Mouse (Mus musculus): ENCODE data around the gene Mrpl45. TPM values are rescaled to one million over a fixed set of nuclear protein-coding genes. Genes with fewer than 3 reads are reported as not detected.

Gene Mrpl45
- polyA plus RNA-seq, 1 experiment from 2014 or later, result 41.4 TPM

Other genes with a start within 250 kb of the Mrpl45 start
- 0.14 TPM in 1 of 2 replicates, not detected in the other for gene Tbx21, start 200.4 kb upstream of the Mrpl45 start, polyA plus RNA-seq (2015; fragmentation: Nextera tagmentation; extraction: Ambion mirVana)
- gene Tbkbp1, start 164.2 kb upstream of the Mrpl45 start, polyA plus RNA-seq (2015; fragmentation: Nextera tagmentation; extraction: Ambion mirVana), result 6.8 and 7.8 TPM in 2 replicates
- 42.7 and 44.3 TPM in 2 replicates for gene Kpnb1, start 127.8 kb upstream of the Mrpl45 start, polyA plus RNA-seq (2015; fragmentation: Nextera tagmentation; extraction: Ambion mirVana)
- 95.9 and 108 TPM in 2 replicates for gene Npepps, start 35.1 kb upstream of the Mrpl45 start, polyA plus RNA-seq (2015; fragmentation: Nextera tagmentation; extraction: Ambion mirVana)
- gene Gpr179, start 36.4 kb downstream of the Mrpl45 start, polyA plus RNA-seq (2015; fragmentation: Nextera tagmentation; extraction: Ambion mirVana), result 0.09 and 0.10 TPM in 2 replicates
- gene Socs7, start 46.8 kb downstream of the Mrpl45 start, polyA plus RNA-seq (2015; fragmentation: Nextera tagmentation; extraction: Ambion mirVana), result 3.4 and 4.4 TPM in 2 replicates
- gene Arhgap23, start 99.8 kb downstream of the Mrpl45 start, polyA plus RNA-seq (2015; fragmentation: Nextera tagmentation; extraction: Ambion mirVana), result 7.8 and 8.4 TPM in 2 replicates
- 0.93 and 1.1 TPM in 2 replicates for gene 4933428G20Rik, start 184.6 kb downstream of the Mrpl45 start, polyA plus RNA-seq (2015; fragmentation: Nextera tagmentation; extraction: Ambion mirVana)